In the genomic region with DNA sequence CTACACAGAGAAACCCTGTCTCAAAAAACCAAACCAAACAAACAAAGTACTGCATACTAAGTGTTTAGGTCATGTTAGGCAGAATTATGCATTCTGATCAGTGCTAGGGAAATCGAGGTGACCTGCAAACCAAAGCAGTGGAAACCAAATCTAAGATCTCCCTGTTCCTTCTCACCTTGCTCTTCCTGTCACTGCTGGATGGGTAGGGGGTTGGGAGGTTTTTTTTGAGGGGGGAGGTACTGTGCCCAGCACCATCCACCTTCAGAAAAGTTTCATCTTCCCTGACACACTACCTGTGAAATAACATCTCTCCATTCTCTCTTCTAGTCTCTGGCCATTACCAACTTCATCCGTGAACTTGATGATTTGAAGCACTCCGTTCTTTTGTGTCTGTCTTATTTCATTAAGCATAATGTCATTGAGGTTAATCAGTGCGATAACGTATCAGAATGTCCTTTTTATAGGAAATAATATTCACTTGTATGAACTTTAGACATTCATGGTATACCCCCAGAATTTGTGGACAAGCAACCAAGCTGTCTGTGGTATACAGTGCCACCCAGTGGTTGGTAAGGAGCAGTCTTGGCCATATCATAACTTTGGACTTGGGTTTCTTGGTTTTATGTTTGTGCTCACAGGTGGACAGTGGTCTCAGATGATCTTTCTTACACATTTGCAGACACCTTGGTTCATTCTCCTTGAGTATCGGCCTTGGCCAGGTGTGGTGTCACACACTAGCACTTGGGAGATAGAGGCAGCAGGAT, we compare ENCODE assay signal across 10 mouse cellular contexts. TPM values are rescaled to one million over a fixed set of nuclear protein-coding genes. Genes with fewer than 3 reads are reported as not detected.
DNase-seq lines count a peak whose midpoint lies in the region.
"Had no signal": no experiment of that assay in that cellular context is flagged by ENCODE, and none has a peak within 500 bp of the region (broad histone marks: within the 10 kb centered on the region; RNA-seq: fewer than 3 reads in every experiment).

No protein-coding gene starts in this region.

- peak; percentile 79 for DNase-seq in heart, adult 11 months
- DNase-seq in heart, postnatal 36 days: no peak
- peak; percentile 20 for DNase-seq in thymus, postnatal 4 days
- no peak for DNase-seq in thymus, postnatal 0 days (ENCODE audit: low spot score)
- DNase-seq in liver: peak; percentile 48
- DNase-seq in layer of hippocampus, postnatal 25 days (ENCODE audit: extremely low spot score in 1 of 2, low spot score in 1 of 2): no peak
- DNase-seq in cerebellum, adult 9-10 months: no peak
- DNase-seq in adrenal gland, adult 2 months: no peak
- DNase-seq: layer of hippocampus, postnatal 36 days; thymus, postnatal 14 days had no signal

- intact Hi-C loops in heart, postnatal 36 days (cut with DNase I): loop anchor here (2.0 kb wide), 1 partner anchor 190 kb away; no protein-coding TSS in a partner anchor

RNA-seq across cellular contexts. Expression of gene Mesd, which starts 2.3 kb away (rescaled TPM):
- 10 to 100 TPM; 47.6 to 50.3 TPM for total RNA-seq in heart, postnatal 36 days (2021)
- polyA plus RNA-seq in thymus, postnatal 0 days (2015; fragmentation: Nextera tagmentation; extraction: Ambion mirVana): 67.5 and 72.9 TPM in 2 replicates
- total RNA-seq in layer of hippocampus, postnatal 25 days (2021): 10 to 100 TPM; 56.5 to 63.2 TPM
- total RNA-seq in adrenal gland, adult 2 months (2021): 100 to 1,000 TPM; 122 to 130 TPM
- 7.4 and 9.6 TPM in 2 replicates for polyA plus RNA-seq in adrenal gland, adult 2 months (2012; rRNA removed)

RNA-seq across cellular contexts. Expression of gene Tlnrd1, which starts 2.4 kb away (rescaled TPM):
- 1 to 10 TPM; 8.5 to 8.8 TPM for total RNA-seq in heart, postnatal 36 days (2021)
- polyA plus RNA-seq in thymus, postnatal 0 days (2015; fragmentation: Nextera tagmentation; extraction: Ambion mirVana): 4.5 and 5.6 TPM in 2 replicates
- total RNA-seq in layer of hippocampus, postnatal 25 days (2021): 10 to 100 TPM; 20.0 to 21.4 TPM
- 10 to 100 TPM; 12.3 to 16.6 TPM for total RNA-seq in adrenal gland, adult 2 months (2021)
- 35.7 and 42.8 TPM in 2 replicates for polyA plus RNA-seq in adrenal gland, adult 2 months (2012; rRNA removed)

Comparison
In these comparisons a context has a peak if more than half of its experiments do, and no peak if none do; other contexts are left out.
1. DNase-seq: peak in heart, adult 11 months (single experiment), thymus, postnatal 4 days (single experiment) and liver (single experiment); none in heart, postnatal 36 days (0 of 2), thymus, postnatal 0 days (single experiment), layer of hippocampus, postnatal 25 days (0 of 2), cerebellum, adult 9-10 months (single experiment) and adrenal gland, adult 2 months (single experiment).